Mouse (Mus musculus): ENCODE data around the gene Ccl20.

- no peak for TF ChIP-seq CTCF (IDR thresholded peaks at IDR 0.05; ENCODE audit: borderline replicate concordance, control insufficient read depth, extremely low read depth, insufficient read depth, low read length, poor library complexity)
- TF ChIP-seq POLR2A (IDR thresholded peaks at IDR 0.05; ENCODE audit: control insufficient read depth, extremely low read depth, insufficient read depth, low read length, poor library complexity) = no peak
Measured at GRCm38 (mm10) chr1:83101891-83102290, 14.7 kb upstream of the Ccl20 start.

All from thymus, adult 2 months (tissue).